In genomic region chr11:24076821-24077730, GRCm38 (mm10) we compare ENCODE assay signal across 8 mouse cellular contexts. TPM values are rescaled to one million over a fixed set of nuclear protein-coding genes. Genes with fewer than 3 reads are reported as not detected.
DNase-seq lines count a peak whose midpoint lies in the region; ATAC-seq and TF ChIP-seq lines count a peak whose summit lies in the region.

No protein-coding gene starts in this region.

- peak; percentile 18 for ATAC-seq in forebrain, embryonic 16.5 days
- peak; percentile 65 for ATAC-seq in intestine, embryonic 14.5 days (replicated peaks; ENCODE audit: low FRiP score, low TSS enrichment, low read depth)
- ATAC-seq in neural tube, embryonic 12.5 days (ENCODE audit: low FRiP score, low read depth): peak; percentile 49

- H3K27me3 ChIP-seq in cerebellum, adult 2 months (ENCODE audit: control insufficient read depth, insufficient read depth, low read length): peaks cover 23% of the 10 kb centered on the region; the same call in 1 of the 2 replicates
- H3K27me3 ChIP-seq in forebrain, embryonic 16.5 days (replicated peaks; ENCODE audit: control insufficient read depth, insufficient read depth, low read length): no peaks in the 10 kb centered on the region
- H3K27me3 ChIP-seq in intestine, embryonic 14.5 days (replicated peaks; ENCODE audit: control insufficient read depth, insufficient read depth, low read length): peaks cover 12% of the 10 kb centered on the region; the same call in 1 of the 2 replicates
- no peaks in the 10 kb centered on the region for H3K27me3 ChIP-seq in neural tube, embryonic 12.5 days (replicated peaks)

- peak overlapping the region; percentile 93 for H3K9ac ChIP-seq in forebrain, embryonic 16.5 days (replicated peaks; ENCODE audit: low read depth, low read length)
- peak overlapping the region; percentile 89 for H3K9ac ChIP-seq in intestine, embryonic 14.5 days (ENCODE audit: low read length)
- peak overlapping the region; percentile 98 for H3K9ac ChIP-seq in neural tube, embryonic 12.5 days

- under 1% methylated on average over 59 of the region's 59 CpGs for WGBS in cerebellum, adult 2 months
- WGBS in forebrain, embryonic 16.5 days: under 1% methylated on average over 59 of the region's 59 CpGs
- WGBS in intestine, embryonic 14.5 days: under 1% methylated on average over 59 of the region's 59 CpGs
- under 1% methylated on average over 59 of the region's 59 CpGs for WGBS in lung, adult 2 months
- under 1% methylated on average over 56 of the region's 59 CpGs for WGBS in neural tube, embryonic 12.5 days

- TF ChIP-seq POLR2A in cerebellum, adult 2 months (IDR thresholded peaks at IDR 0.05; ENCODE audit: borderline replicate concordance, insufficient read depth, low read length): no peak
- no peak for TF ChIP-seq POLR2A in lung, adult 2 months (IDR thresholded peaks at IDR 0.05; ENCODE audit: borderline replicate concordance, extremely low read depth, low read depth, low read length)

- no peak overlapping the region for H3K27ac ChIP-seq in cerebellum, adult 2 months (ENCODE audit: insufficient read depth, low read length)
- H3K27ac ChIP-seq in forebrain, embryonic 16.5 days (ENCODE audit: low read length): peak overlapping the region; percentile 99
- peak overlapping the region; percentile 95 for H3K27ac ChIP-seq in intestine, embryonic 14.5 days (ENCODE audit: low read depth)
- H3K27ac ChIP-seq in neural tube, embryonic 12.5 days: peak overlapping the region; percentile 92

- no peak for TF ChIP-seq CTCF in cerebellum, adult 2 months (IDR thresholded peaks at IDR 0.05; ENCODE audit: borderline replicate concordance, insufficient read depth, low read depth, low read length)
- TF ChIP-seq CTCF in lung, adult 2 months (IDR thresholded peaks at IDR 0.05; ENCODE audit: insufficient read depth, low read length): no peak

- no peaks in the 10 kb centered on the region for H3K9me3 ChIP-seq in forebrain, embryonic 16.5 days (ENCODE audit: control insufficient read depth, low read length)
- H3K9me3 ChIP-seq in intestine, embryonic 14.5 days (ENCODE audit: control insufficient read depth, low read length): no peaks in the 10 kb centered on the region
- no peaks in the 10 kb centered on the region for H3K9me3 ChIP-seq in neural tube, embryonic 12.5 days

- peak; percentile 20 to 33 for DNase-seq in cerebellum, adult 2 months
- DNase-seq in cerebellum, adult 8-10 months: no peak
- peak; percentile 76 for DNase-seq in adrenal gland, postnatal 14 days
- peak; percentile 89 for DNase-seq in intestine, embryonic 14.5 days (ENCODE audit: low spot score)
- DNase-seq in lung, adult 2 months: peak; percentile 38
- DNase-seq in thymus, postnatal 0 days (ENCODE audit: low spot score): peak; percentile 32

- H3K36me3 ChIP-seq in forebrain, embryonic 16.5 days (ENCODE audit: control insufficient read depth, insufficient read depth): no peaks in the 10 kb centered on the region
- no peaks in the 10 kb centered on the region for H3K36me3 ChIP-seq in intestine, embryonic 14.5 days (ENCODE audit: control insufficient read depth, insufficient read depth, low read length)
- H3K36me3 ChIP-seq in neural tube, embryonic 12.5 days: no peaks in the 10 kb centered on the region

- H3K4me1 ChIP-seq in cerebellum, adult 2 months (ENCODE audit: control insufficient read depth, insufficient read depth, low read length): no peaks in the 10 kb centered on the region; the same call in 1 of the 2 replicates
- H3K4me1 ChIP-seq in forebrain, embryonic 16.5 days (replicated peaks; ENCODE audit: control insufficient read depth, insufficient read depth, low read length): peaks cover 11% of the 10 kb centered on the region
- H3K4me1 ChIP-seq in intestine, embryonic 14.5 days (replicated peaks; ENCODE audit: control insufficient read depth, insufficient read depth, low read length): peaks cover 9% of the 10 kb centered on the region
- H3K4me1 ChIP-seq in lung, adult 2 months (ENCODE audit: control insufficient read depth, insufficient read depth, low read length): 0 out of 2 replicates have a peak, but pooled peaks cover 4% of the 10 kb centered on the region
- H3K4me1 ChIP-seq in neural tube, embryonic 12.5 days: peaks cover 7% of the 10 kb centered on the region

- H3K4me2 ChIP-seq in forebrain, embryonic 16.5 days (ENCODE audit: low read length): peak overlapping the region; percentile 63
- peak overlapping the region; percentile 100 for H3K4me2 ChIP-seq in intestine, embryonic 14.5 days (ENCODE audit: low read length)
- H3K4me2 ChIP-seq in neural tube, embryonic 12.5 days (replicated peaks): peak overlapping the region; percentile 79

- peak overlapping the region; percentile 59 for H3K4me3 ChIP-seq in cerebellum, adult 2 months (replicated peaks; ENCODE audit: insufficient read depth, low read depth, low read length)
- H3K4me3 ChIP-seq in forebrain, embryonic 16.5 days (replicated peaks; ENCODE audit: low read length): peak overlapping the region; percentile 70
- peak overlapping the region; percentile 68 for H3K4me3 ChIP-seq in intestine, embryonic 14.5 days (ENCODE audit: low read depth, low read length)
- H3K4me3 ChIP-seq in lung, adult 2 months (replicated peaks; ENCODE audit: extremely low read depth, low read depth, low read length): peak overlapping the region; percentile 64
- peak overlapping the region; percentile 90 for H3K4me3 ChIP-seq in neural tube, embryonic 12.5 days

RNA-seq across cellular contexts. Expression of gene Bcl11a, which starts 0.8 kb away (rescaled TPM):
- 9.5 and 10.4 TPM in 2 replicates for polyA plus RNA-seq in cerebellum, adult 2 months (2012; rRNA removed)
- total RNA-seq in adrenal gland, postnatal 14 days (2021): 5.1 and 9.7 TPM in 2 replicates
- polyA plus RNA-seq in forebrain, embryonic 16.5 days (2015; fragmentation: Nextera tagmentation; extraction: Ambion mirVana): 236 and 244 TPM in 2 replicates
- 29.1 and 29.6 TPM in 2 replicates for polyA plus RNA-seq in intestine, embryonic 14.5 days (2014; fragmentation: Nextera tagmentation; extraction: Ambion mirVana)
- 0.96 and 1.5 TPM in 2 replicates for polyA plus RNA-seq in lung, adult 2 months (2012; rRNA removed)
- 96.6 and 101 TPM in 2 replicates for polyA plus RNA-seq in neural tube, embryonic 12.5 days (2016; fragmentation: Nextera tagmentation; extraction: Ambion mirVana)
- polyA plus RNA-seq in thymus, postnatal 0 days (2015; fragmentation: Nextera tagmentation; extraction: Ambion mirVana): 7.4 and 8.0 TPM in 2 replicates

RNA-seq across cellular contexts. Expression of gene A830031A19Rik, which starts 2.2 kb away (rescaled TPM):
- polyA plus RNA-seq in cerebellum, adult 2 months (2012; rRNA removed): 0.21 TPM in 1 of 2 replicates, not detected in the other
- not detected in 2 replicates for total RNA-seq in adrenal gland, postnatal 14 days (2021)
- polyA plus RNA-seq in forebrain, embryonic 16.5 days (2015; fragmentation: Nextera tagmentation; extraction: Ambion mirVana): not detected in 2 replicates
- polyA plus RNA-seq in intestine, embryonic 14.5 days (2014; fragmentation: Nextera tagmentation; extraction: Ambion mirVana): not detected in 2 replicates
- polyA plus RNA-seq in lung, adult 2 months (2012; rRNA removed): not detected in 2 replicates
- polyA plus RNA-seq in neural tube, embryonic 12.5 days (2016; fragmentation: Nextera tagmentation; extraction: Ambion mirVana): not detected in 2 replicates
- not detected in 2 replicates for polyA plus RNA-seq in thymus, postnatal 0 days (2015; fragmentation: Nextera tagmentation; extraction: Ambion mirVana)
